Mouse (Mus musculus): ENCODE data around the gene Acads. TPM values are rescaled to one million over a fixed set of nuclear protein-coding genes. Genes with fewer than 3 reads are reported as not detected.
"Not testable (repeated sequence)": the region's sequence is repeated elsewhere in the genome, so short reads cannot be mapped to it uniquely, and the experiment has no call there.

Acads gene
- polyA plus RNA-seq, 1 experiment from 2014 or later: 53.3 TPM

GRCm38 (mm10) chr5:115074749-115075148 lies 44.4 kb downstream of the Acads start:
- ATAC-seq (ENCODE audit: insufficient read depth, low FRiP score): no peak
- 51% methylated on average over 4 of the region's 4 CpGs for WGBS
- H3K4me2 ChIP-seq (ENCODE audit: low read depth, low read length): no peak overlapping the region

GRCm38 (mm10) chr5:115073306-115073705 lies 45.8 kb downstream of the Acads start:
- WGBS: 64% methylated on average over 8 of the region's 8 CpGs
- peaks cover 28% of the 10 kb centered on the region for H3K4me1 ChIP-seq (ENCODE audit: control insufficient read depth, insufficient read depth, low read length)
- not testable (repeated sequence) for H3K9me3 ChIP-seq (replicated peaks; ENCODE audit: control insufficient read depth, low read length); H3K27ac ChIP-seq (ENCODE audit: low read length); H3K4me3 ChIP-seq (replicated peaks; ENCODE audit: low read length); ATAC-seq (ENCODE audit: insufficient read depth, low FRiP score); H3K4me2 ChIP-seq (ENCODE audit: low read depth, low read length); H3K36me3 ChIP-seq (ENCODE audit: control insufficient read depth, insufficient read depth, low read length); H3K9ac ChIP-seq (ENCODE audit: low read length); H3K27me3 ChIP-seq (ENCODE audit: control insufficient read depth, insufficient read depth, low read length)

More at GRCm38 (mm10) chr5:115074749-115075148, 44.4 kb downstream of the Acads start:
- Histone ChIP-seq H3K4me3 (replicated peaks; ENCODE audit: low read length) (no peak overlapping the region), H3K27me3 (ENCODE audit: control insufficient read depth, insufficient read depth, low read length) (no peaks in the 10 kb centered on the region), H3K27ac (ENCODE audit: low read length) (no peak overlapping the region), H3K4me1 (ENCODE audit: control insufficient read depth, insufficient read depth, low read length) (peaks cover 24% of the 10 kb centered on the region), H3K9me3 (replicated peaks; ENCODE audit: control insufficient read depth, low read length) (no peaks in the 10 kb centered on the region), H3K9ac (ENCODE audit: low read length) (no peak overlapping the region), H3K36me3 (ENCODE audit: control insufficient read depth, insufficient read depth, low read length) (no peaks in the 10 kb centered on the region)

- Histone ChIP-seq H3K4me2 (ENCODE audit: low read depth, low read length) (peak overlapping the region; percentile 36), H3K4me3 (replicated peaks; ENCODE audit: low read length) (no peak overlapping the region), H3K27ac (ENCODE audit: low read length) (peak overlapping the region; percentile 85), H3K27me3 (ENCODE audit: control insufficient read depth, insufficient read depth, low read length) (no peaks in the 10 kb centered on the region), H3K9ac (ENCODE audit: low read length) (no peak overlapping the region), H3K36me3 (ENCODE audit: control insufficient read depth, insufficient read depth, low read length) (no peaks in the 10 kb centered on the region), H3K9me3 (replicated peaks; ENCODE audit: control insufficient read depth, low read length) (no peaks in the 10 kb centered on the region), H3K4me1 (ENCODE audit: control insufficient read depth, insufficient read depth, low read length) (peaks cover 28% of the 10 kb centered on the region)
- WGBS: 51% methylated on average over 7 of the region's 7 CpGs
- peak; percentile 85 for ATAC-seq (ENCODE audit: insufficient read depth, low FRiP score)
These were observed 47.0 kb downstream of the Acads start for GRCm38 (mm10) chr5:115072143-115072542.

GRCm38 (mm10) chr5:115071096-115071901 lies 47.8 kb downstream of the Acads start:
- no peak overlapping the region for H3K9ac ChIP-seq (ENCODE audit: low read length)
- no peaks in the 10 kb centered on the region for H3K36me3 ChIP-seq (ENCODE audit: control insufficient read depth, insufficient read depth, low read length)
- peak; percentile 27; the same call in 1 of the 2 replicates for ATAC-seq (ENCODE audit: insufficient read depth, low FRiP score)
- peak overlapping the region; percentile 36; the same call in 1 of the 2 replicates for H3K4me2 ChIP-seq (ENCODE audit: low read depth, low read length)
- no peaks in the 10 kb centered on the region for H3K9me3 ChIP-seq (replicated peaks; ENCODE audit: control insufficient read depth, low read length)
- no peaks in the 10 kb centered on the region for H3K27me3 ChIP-seq (ENCODE audit: control insufficient read depth, insufficient read depth, low read length)
- peak overlapping the region; percentile 85 for H3K27ac ChIP-seq (ENCODE audit: low read length)
- peaks cover 28% of the 10 kb centered on the region for H3K4me1 ChIP-seq (ENCODE audit: control insufficient read depth, insufficient read depth, low read length)
- H3K4me3 ChIP-seq (replicated peaks; ENCODE audit: low read length): no peak overlapping the region
- 69% methylated on average over 11 of the region's 11 CpGs for WGBS

- no peak overlapping the region for H3K4me2 ChIP-seq (ENCODE audit: low read depth, low read length)
- no peak overlapping the region for H3K27ac ChIP-seq (ENCODE audit: low read length)
- peaks cover 28% of the 10 kb centered on the region for H3K4me1 ChIP-seq (ENCODE audit: control insufficient read depth, insufficient read depth, low read length)
- no peaks in the 10 kb centered on the region for H3K27me3 ChIP-seq (ENCODE audit: control insufficient read depth, insufficient read depth, low read length)
- no peak overlapping the region for H3K9ac ChIP-seq (ENCODE audit: low read length)
- H3K36me3 ChIP-seq (ENCODE audit: control insufficient read depth, insufficient read depth, low read length): no peaks in the 10 kb centered on the region
- WGBS: 90% methylated on average over 2 of the region's 2 CpGs
- no peak overlapping the region for H3K4me3 ChIP-seq (replicated peaks; ENCODE audit: low read length)
- ATAC-seq (ENCODE audit: insufficient read depth, low FRiP score): no peak
- H3K9me3 ChIP-seq (replicated peaks; ENCODE audit: control insufficient read depth, low read length): no peaks in the 10 kb centered on the region
These were observed 48.7 kb downstream of the Acads start for GRCm38 (mm10) chr5:115070457-115070856.

- Histone ChIP-seq H3K9me3 (replicated peaks; ENCODE audit: control insufficient read depth, low read length) (no peaks in the 10 kb centered on the region), H3K27ac (ENCODE audit: low read length) (no peak overlapping the region), H3K4me2 (ENCODE audit: low read depth, low read length) (no peak overlapping the region), H3K36me3 (ENCODE audit: control insufficient read depth, insufficient read depth, low read length) (no peaks in the 10 kb centered on the region), H3K27me3 (ENCODE audit: control insufficient read depth, insufficient read depth, low read length) (no peaks in the 10 kb centered on the region), H3K4me3 (replicated peaks; ENCODE audit: low read length) (no peak overlapping the region), H3K9ac (ENCODE audit: low read length) (no peak overlapping the region), H3K4me1 (ENCODE audit: control insufficient read depth, insufficient read depth, low read length) (peaks cover 28% of the 10 kb centered on the region)
- WGBS: 77% methylated on average over 3 of the region's 3 CpGs
- ATAC-seq (ENCODE audit: insufficient read depth, low FRiP score): no peak
These were observed 49.5 kb downstream of the Acads start for GRCm38 (mm10) chr5:115069611-115070010.

- Histone ChIP-seq H3K4me3 (replicated peaks; ENCODE audit: low read length) (no peak overlapping the region), H3K4me2 (ENCODE audit: low read depth, low read length) (no peak overlapping the region), H3K9me3 (replicated peaks; ENCODE audit: control insufficient read depth, low read length) (no peaks in the 10 kb centered on the region), H3K4me1 (ENCODE audit: control insufficient read depth, insufficient read depth, low read length) (peaks cover 28% of the 10 kb centered on the region), H3K9ac (ENCODE audit: low read length) (no peak overlapping the region), H3K27ac (ENCODE audit: low read length) (no peak overlapping the region), H3K27me3 (ENCODE audit: control insufficient read depth, insufficient read depth, low read length) (no peaks in the 10 kb centered on the region), H3K36me3 (ENCODE audit: control insufficient read depth, insufficient read depth, low read length) (no peaks in the 10 kb centered on the region)
- no peak for ATAC-seq (ENCODE audit: insufficient read depth, low FRiP score)
- WGBS: 81% methylated on average over 11 of the region's 11 CpGs
These were observed 50.3 kb downstream of the Acads start for GRCm38 (mm10) chr5:115068671-115069421.

GRCm38 (mm10) chr5:115066245-115066644 lies 52.9 kb downstream of the Acads start:
- Histone ChIP-seq H3K4me2 (ENCODE audit: low read depth, low read length) (no peak overlapping the region), H3K9ac (ENCODE audit: low read length) (no peak overlapping the region), H3K36me3 (ENCODE audit: control insufficient read depth, insufficient read depth, low read length) (no peaks in the 10 kb centered on the region), H3K27me3 (ENCODE audit: control insufficient read depth, insufficient read depth, low read length) (no peaks in the 10 kb centered on the region), H3K27ac (ENCODE audit: low read length) (no peak overlapping the region), H3K4me1 (ENCODE audit: control insufficient read depth, insufficient read depth, low read length) (peaks cover 14% of the 10 kb centered on the region), H3K9me3 (replicated peaks; ENCODE audit: control insufficient read depth, low read length) (no peaks in the 10 kb centered on the region), H3K4me3 (replicated peaks; ENCODE audit: low read length) (no peak overlapping the region)
- WGBS: 76% methylated on average over 4 of the region's 4 CpGs
- ATAC-seq (ENCODE audit: insufficient read depth, low FRiP score): no peak

GRCm38 (mm10) chr5:115063391-115063790 lies 55.8 kb downstream of the Acads start:
- no peaks in the 10 kb centered on the region for H3K4me1 ChIP-seq (ENCODE audit: control insufficient read depth, insufficient read depth, low read length)
- no peaks in the 10 kb centered on the region for H3K36me3 ChIP-seq (ENCODE audit: control insufficient read depth, insufficient read depth, low read length)
- H3K9me3 ChIP-seq (replicated peaks; ENCODE audit: control insufficient read depth, low read length): no peaks in the 10 kb centered on the region
- H3K4me3 ChIP-seq (replicated peaks; ENCODE audit: low read length): no peak overlapping the region
- H3K9ac ChIP-seq (ENCODE audit: low read length): no peak overlapping the region
- H3K27ac ChIP-seq (ENCODE audit: low read length): no peak overlapping the region
- no peak for ATAC-seq (ENCODE audit: insufficient read depth, low FRiP score)
- no peak overlapping the region for H3K4me2 ChIP-seq (ENCODE audit: low read depth, low read length)
- 87% methylated on average over 7 of the region's 7 CpGs for WGBS
- H3K27me3 ChIP-seq (ENCODE audit: control insufficient read depth, insufficient read depth, low read length): no peaks in the 10 kb centered on the region
